Mouse (Mus musculus) liver, embryonic 16.5 days (tissue): ENCODE results near the gene Yipf3. TPM values are rescaled to one million over a fixed set of nuclear protein-coding genes. Genes with fewer than 3 reads are reported as not detected.

Experiments used
- ATAC-seq: fragments of 200-750 bp; cut with Nextera tagmentation; 2 replicates; pipeline ENCODE4 v1.8.0; 2017; ENCODE audit warnings: low read depth, mild to moderate bottlenecking, moderate number of reproducible peaks, moderate library complexity
- H3K27ac ChIP-seq: fragments of 300-500 bp; sonication (generic); 2 replicates; pipeline ENCODE4 v1.5.1; 2014; ENCODE audit warnings: mild to moderate bottlenecking, low read length
- H3K27me3 ChIP-seq: fragments of 300-500 bp; sonication (generic); 2 replicates; pipeline ENCODE4 v1.6.1; 2014; ENCODE audit warnings: low read depth, low read length, mixed read lengths; ENCODE audit not compliant: control insufficient read depth, insufficient read depth
- H3K36me3 ChIP-seq: fragments of 300-500 bp; sonication (generic); 2 replicates; pipeline ENCODE4 v1.6.1; 2014; ENCODE audit warnings: mild to moderate bottlenecking; ENCODE audit not compliant: control insufficient read depth, insufficient read depth
- H3K4me1 ChIP-seq: fragments of 300-500 bp; sonication (generic); 2 replicates; pipeline ENCODE4 v1.6.1; 2014; ENCODE audit warnings: low read depth, low read length, mixed read lengths; ENCODE audit not compliant: control insufficient read depth
- H3K4me2 ChIP-seq: fragments of 300-500 bp; sonication (generic); 2 replicates; pipeline ENCODE4 v1.6.1; 2014; ENCODE audit warnings: low read depth, low read length, mixed read lengths
- H3K4me3 ChIP-seq: fragments of 300-500 bp; sonication (generic); 2 replicates; pipeline ENCODE4 v1.5.1; 2014; ENCODE audit warnings: low read depth, mild to moderate bottlenecking, low read length
- H3K9ac ChIP-seq: fragments of 300-500 bp; sonication (generic); 2 replicates; pipeline ENCODE4 v1.6.1; 2014; ENCODE audit warnings: low read depth, low read length
- H3K9me3 ChIP-seq: fragments of 300-500 bp; sonication (generic); replicated peaks from 2 replicates; pipeline ENCODE4 v1.6.1; 2016; ENCODE audit warnings: low read length; ENCODE audit not compliant: control insufficient read depth
- whole genome bisulfite sequencing: fragments of 180-500 bp; shearing (Covaris S2); extraction: QIAGEN DNeasy Blood & Tissue Kit; methylation state at CpG from one replicate; pipeline ENCODE4 v1.1.7; 2014; ENCODE audit not compliant: insufficient replicate concordance; 5-methylcytosine and 5-hydroxymethylcytosine counted together
- polyA plus RNA-seq: library from polyadenylated mRNA; unstranded; fragments of >200 nt; fragmentation: Nextera tagmentation; extraction: Ambion mirVana; gene quantifications from 2 replicates; pipeline ENCODE4 v1.2.1, GENCODE M21; 2015

Yipf3 gene
- polyA plus RNA-seq, 1 experiment from 2014 or later = 52.5 TPM

GRCm38 (mm10) chr17:46265502-46265901, 17.6 kb downstream of the Yipf3 start:
- ATAC-seq = no peak
- Histone ChIP-seq H3K4me3 (no peak overlapping the region), H3K9me3 (no peaks in the 10 kb centered on the region), H3K27ac (no peak overlapping the region), H3K9ac (no peak overlapping the region), H3K4me2 (no peak overlapping the region), H3K36me3 (peaks cover 24% of the 10 kb centered on the region), H3K27me3 (no peaks in the 10 kb centered on the region), H3K4me1 (no peaks in the 10 kb centered on the region; the same call in 1 of the 2 replicates)
- WGBS = 79% methylated on average over 12 of the region's 12 CpGs

GRCm38 (mm10) chr17:46265918-46266618, 18.2 kb downstream of the Yipf3 start:
- H3K4me2 ChIP-seq = no peak overlapping the region
- H3K36me3 ChIP-seq = peaks cover 24% of the 10 kb centered on the region
- H3K9me3 ChIP-seq = no peaks in the 10 kb centered on the region
- H3K4me1 ChIP-seq = no peaks in the 10 kb centered on the region; the same call in 1 of the 2 replicates
- WGBS = 30% methylated on average over 14 of the region's 14 CpGs
- no peak overlapping the region for H3K4me3 ChIP-seq
- peak; percentile 50 for ATAC-seq
- H3K27ac ChIP-seq = no peak overlapping the region
- no peak overlapping the region for H3K9ac ChIP-seq
- no peaks in the 10 kb centered on the region for H3K27me3 ChIP-seq

- no peak for ATAC-seq
- H3K9me3 ChIP-seq = no peaks in the 10 kb centered on the region
- no peak overlapping the region for H3K4me3 ChIP-seq
- no peak overlapping the region for H3K27ac ChIP-seq
- H3K4me1 ChIP-seq = no peaks in the 10 kb centered on the region; the same call in 1 of the 2 replicates
- H3K4me2 ChIP-seq = no peak overlapping the region
- 73% methylated on average over 6 of the region's 6 CpGs for WGBS
- no peak overlapping the region for H3K9ac ChIP-seq
- H3K27me3 ChIP-seq = no peaks in the 10 kb centered on the region
- peaks cover 21% of the 10 kb centered on the region for H3K36me3 ChIP-seq
These were observed 19.1 kb downstream of the Yipf3 start for GRCm38 (mm10) chr17:46266986-46267385.

- Histone ChIP-seq H3K27me3 (no peaks in the 10 kb centered on the region), H3K9me3 (no peaks in the 10 kb centered on the region), H3K36me3 (peaks cover 16% of the 10 kb centered on the region; the same call in 1 of the 2 replicates), H3K27ac (no peak overlapping the region), H3K4me3 (no peak overlapping the region), H3K9ac (no peak overlapping the region), H3K4me2 (no peak overlapping the region), H3K4me1 (no peaks in the 10 kb centered on the region; the same call in 1 of the 2 replicates)
- 70% methylated on average over 7 of the region's 7 CpGs for WGBS
- no peak for ATAC-seq
These were observed 19.6 kb downstream of the Yipf3 start for GRCm38 (mm10) chr17:46267511-46267910.

GRCm38 (mm10) chr17:46268026-46268720, 20.3 kb downstream of the Yipf3 start:
- no peaks in the 10 kb centered on the region for H3K9me3 ChIP-seq
- no peak overlapping the region for H3K4me2 ChIP-seq
- H3K27ac ChIP-seq = no peak overlapping the region
- no peak for ATAC-seq
- H3K36me3 ChIP-seq = peaks cover 12% of the 10 kb centered on the region; the same call in 1 of the 2 replicates
- H3K4me1 ChIP-seq = no peaks in the 10 kb centered on the region; the same call in 1 of the 2 replicates
- no peak overlapping the region for H3K4me3 ChIP-seq
- 73% methylated on average over 10 of the region's 10 CpGs for WGBS
- no peak overlapping the region for H3K9ac ChIP-seq
- H3K27me3 ChIP-seq = no peaks in the 10 kb centered on the region

- 80% methylated on average over 19 of the region's 19 CpGs for WGBS
- H3K9me3 ChIP-seq = no peaks in the 10 kb centered on the region
- no peaks in the 10 kb centered on the region; the same call in 1 of the 2 replicates for H3K36me3 ChIP-seq
- ATAC-seq = no peak
- H3K4me2 ChIP-seq = no peak overlapping the region
- no peak overlapping the region for H3K27ac ChIP-seq
- H3K9ac ChIP-seq = no peak overlapping the region
- no peak overlapping the region for H3K4me3 ChIP-seq
- H3K4me1 ChIP-seq = no peaks in the 10 kb centered on the region; the same call in 1 of the 2 replicates
- no peaks in the 10 kb centered on the region for H3K27me3 ChIP-seq
These were observed 22.1 kb downstream of the Yipf3 start for GRCm38 (mm10) chr17:46269771-46270534.

- Histone ChIP-seq H3K9me3 (no peaks in the 10 kb centered on the region), H3K4me1 (no peaks in the 10 kb centered on the region), H3K4me2 (no peak overlapping the region), H3K36me3 (no peaks in the 10 kb centered on the region; the same call in 1 of the 2 replicates), H3K27me3 (no peaks in the 10 kb centered on the region), H3K4me3 (no peak overlapping the region), H3K27ac (no peak overlapping the region), H3K9ac (no peak overlapping the region)
- 80% methylated on average over 2 of the region's 2 CpGs for WGBS
- no peak for ATAC-seq
These were observed 24.2 kb downstream of the Yipf3 start for GRCm38 (mm10) chr17:46272058-46272457.

GRCm38 (mm10) chr17:46272675-46273074, 24.8 kb downstream of the Yipf3 start:
- Histone ChIP-seq H3K27ac (no peak overlapping the region), H3K4me2 (no peak overlapping the region)

More at GRCm38 (mm10) chr17:46272675-46273074, 24.8 kb downstream of the Yipf3 start:
- no peaks in the 10 kb centered on the region for H3K9me3 ChIP-seq
- no peak for ATAC-seq
- no peaks in the 10 kb centered on the region; the same call in 1 of the 2 replicates for H3K36me3 ChIP-seq
- H3K27me3 ChIP-seq = no peaks in the 10 kb centered on the region
- WGBS = 69% methylated on average over 5 of the region's 5 CpGs
- H3K4me1 ChIP-seq = no peaks in the 10 kb centered on the region
- no peak overlapping the region for H3K4me3 ChIP-seq
- H3K9ac ChIP-seq = no peak overlapping the region
